Mouse (Mus musculus) G1E (cell line): Measurements from ENCODE around the gene Mcrip2.

Experiments used
- CTCF ChIP-seq: IDR thresholded peaks from 2 replicates; pipeline ENCODE4 v1.5.1; 2012; ENCODE audit warnings: low read depth, low read length, inconsistent platforms, mixed read lengths
- GATA1 ChIP-seq: IDR thresholded peaks from 2 replicates; pipeline ENCODE4 v1.6.1; 2012; ENCODE audit warnings: borderline replicate concordance, low read length, inconsistent platforms, mixed read lengths
- GATA2 ChIP-seq: IDR thresholded peaks from 2 replicates; pipeline ENCODE4 v1.6.1; 2012; ENCODE audit warnings: low read depth, low read length, inconsistent platforms, borderline replicate concordance
- POLR2AphosphoS5 ChIP-seq: IDR thresholded peaks from 2 replicates; pipeline ENCODE4 v1.6.1; 2012; ENCODE audit warnings: low read depth, low read length, inconsistent platforms; ENCODE audit not compliant: insufficient replicate concordance
- TAL1 ChIP-seq: conservative IDR thresholded peaks from 2 replicates; pipeline ENCODE4 v1.6.1; 2012; ENCODE audit warnings: low read depth, low read length, inconsistent platforms, mixed read lengths

DNA sequence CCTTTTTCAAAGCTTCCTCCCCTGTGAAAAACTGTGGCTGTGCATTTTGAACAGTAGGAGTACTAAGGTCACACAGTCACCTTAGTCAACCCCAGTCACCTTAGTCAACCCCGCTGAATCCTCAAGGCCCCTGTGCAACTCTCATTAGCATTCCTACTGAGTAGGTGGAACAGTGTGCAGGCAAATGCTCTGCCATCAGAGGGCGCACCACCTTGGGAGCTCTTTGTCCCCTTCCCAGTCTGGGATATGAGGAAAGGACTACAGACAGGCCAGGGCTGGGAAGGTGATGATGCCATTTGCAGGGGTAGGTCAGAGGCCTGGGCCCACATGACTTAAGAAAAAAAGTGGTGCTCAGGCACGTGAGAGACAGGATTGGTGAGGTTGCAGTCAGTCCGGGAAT, 10.7 kb upstream of the Mcrip2 start:
- TF ChIP-seq CTCF (peak; percentile 21; the same call in 1 of the 2 replicates), TAL1 (no peak), GATA1 (no peak), GATA2 (no peak), POLR2AphosphoS5 (no peak)
